Mouse (Mus musculus) right cerebral cortex, adult 2 months (tissue): ENCODE data around the gene Pfkm.
A peak's percentile ranks its signal among the peaks of the same experiment; 100 is the strongest.

Experiments used
- DNase-seq, 2 experiments: peaks; one replicate each; pipeline ENCODE4 v3.0.0; 2021 to 2022; ENCODE audit warnings: low spot score in 2 of 2

The Pfkm gene

DNA sequence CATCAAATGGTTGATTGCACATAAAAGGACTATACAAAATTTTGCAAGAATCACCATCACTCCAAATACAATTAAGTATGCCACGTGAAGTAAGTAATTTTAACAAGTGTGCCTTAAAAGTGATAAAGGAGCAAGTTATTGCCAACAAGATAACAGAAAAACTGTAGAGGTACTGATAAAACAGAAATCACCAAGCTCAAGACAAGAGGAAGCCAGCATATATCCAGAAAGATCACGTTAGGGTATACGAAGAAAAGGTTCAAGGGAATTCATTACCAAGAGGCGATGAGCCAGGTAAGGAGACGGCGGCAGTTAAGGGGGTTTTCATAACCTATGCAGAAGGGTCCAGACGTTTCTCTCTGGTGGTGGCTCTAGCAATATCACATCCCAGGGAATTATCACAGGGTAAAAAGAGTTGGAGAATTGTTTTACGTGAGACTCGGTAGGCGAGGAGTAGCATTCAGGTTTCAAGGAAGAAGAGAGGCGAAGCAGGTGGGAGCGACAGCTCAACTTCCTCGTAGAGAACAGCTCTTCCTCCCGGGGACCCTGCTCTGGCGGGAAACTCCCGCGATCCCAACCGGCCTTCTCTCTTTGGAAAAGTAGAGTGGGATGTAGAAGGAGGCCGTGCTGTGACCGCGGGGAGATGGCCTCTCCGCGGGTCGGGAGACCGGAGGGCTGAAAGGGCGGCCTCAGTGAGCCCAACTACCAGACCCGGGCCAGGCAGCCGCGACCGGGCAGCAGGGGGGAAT lies at the start of gene Pfkm:
Pfkm (plus strand) TSS at position 218 of the 749 bp plus-strand sequence.
- peak in 1 of 2 experiments; percentile 34 for DNase-seq

DNA sequence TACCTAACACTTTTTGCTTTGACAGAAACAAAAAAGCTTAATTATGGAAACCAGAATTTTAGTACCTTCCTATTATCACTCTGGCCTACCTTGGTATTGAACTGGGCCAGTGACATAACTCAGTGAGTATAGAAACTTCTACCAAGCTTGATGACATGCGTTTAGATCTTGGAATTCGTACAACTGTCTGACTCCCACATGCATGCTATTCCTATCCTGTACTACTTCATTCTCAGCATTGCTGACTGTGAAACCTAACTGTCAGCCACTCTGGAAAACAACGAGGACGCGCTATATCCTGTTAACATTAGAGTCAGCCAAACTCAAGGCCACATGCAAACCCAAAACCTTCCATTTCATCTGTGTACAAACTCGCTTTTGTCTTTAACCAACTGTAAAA lies 48.4 kb upstream of the Pfkm start:
- DNase-seq, result no peak

DNA sequence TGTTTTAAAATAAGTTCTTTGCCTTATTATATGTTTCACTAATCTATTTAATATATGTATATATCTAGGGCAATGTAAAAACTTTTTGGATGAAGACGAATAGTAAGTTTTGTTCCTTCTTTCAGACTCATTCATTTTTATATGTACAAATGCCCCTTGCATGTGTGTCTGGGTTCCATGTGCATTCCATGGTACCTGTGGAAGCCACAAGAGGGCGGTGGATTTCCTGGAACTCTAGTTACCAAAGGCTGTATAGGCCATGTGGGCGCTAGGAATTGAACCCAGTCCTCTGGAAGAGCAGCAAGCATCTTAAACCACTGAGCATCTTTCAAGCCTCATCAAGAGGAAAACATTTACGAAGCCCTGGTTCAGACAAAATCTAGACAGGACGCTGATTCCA lies 48.0 kb upstream of the Pfkm start:
- DNase-seq, result no peak

DNA sequence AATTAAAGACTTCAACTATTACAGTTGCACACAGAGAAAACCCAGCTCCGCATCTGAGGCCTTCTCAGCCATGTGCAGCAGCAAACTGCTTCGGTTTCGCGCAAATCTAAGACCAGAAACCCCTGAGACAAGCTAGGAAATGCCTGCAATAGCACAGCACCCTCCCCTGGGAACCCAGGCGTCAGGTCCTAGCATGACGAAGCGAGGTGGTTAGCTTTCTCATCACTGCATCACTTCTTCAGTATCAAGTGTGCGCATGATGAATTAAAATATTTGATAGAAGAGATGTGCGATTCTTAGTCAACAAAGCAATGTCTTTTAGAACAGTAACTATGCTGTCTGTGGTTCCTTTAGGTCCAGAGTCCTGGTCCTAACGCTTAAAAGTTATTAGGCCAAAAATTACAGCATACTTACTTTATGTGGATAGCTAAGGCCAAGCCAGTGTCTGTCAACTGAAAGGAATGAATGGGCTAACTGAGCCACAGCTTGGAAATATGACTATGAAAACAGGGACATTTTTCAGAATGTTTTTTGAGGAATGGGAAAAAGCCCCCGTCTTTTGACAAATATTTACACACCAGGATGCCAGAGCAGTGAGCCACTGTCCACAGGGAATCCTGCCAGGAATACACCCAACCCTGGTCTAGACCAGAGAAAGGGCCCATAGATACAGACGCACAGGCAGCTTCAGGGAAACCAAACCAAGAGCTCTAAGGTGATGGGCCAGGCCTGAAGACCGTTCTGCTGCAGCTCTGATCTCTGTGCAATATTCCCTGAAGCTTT lies 43.3 kb upstream of the Pfkm start:
- DNase-seq, result no peak

DNA sequence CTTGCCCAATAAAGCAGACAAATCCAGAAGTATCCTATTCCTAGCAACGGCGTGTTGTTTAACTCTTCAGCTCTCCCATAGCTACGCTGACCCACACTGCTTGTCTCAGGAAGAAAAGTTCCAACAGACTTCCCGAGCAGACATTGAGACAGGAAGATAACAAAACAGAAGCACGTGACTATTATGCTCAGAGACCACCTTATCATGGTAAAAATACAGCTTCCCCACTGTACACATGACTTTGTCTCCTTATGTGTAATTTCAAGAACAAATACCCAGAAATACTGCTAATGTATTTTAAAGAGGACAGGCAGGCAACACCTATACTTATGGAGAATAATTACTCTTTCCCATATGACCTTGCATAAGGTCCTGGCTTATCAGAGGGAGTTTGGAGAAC lies 40.7 kb upstream of the Pfkm start:
- no peak for DNase-seq

DNA sequence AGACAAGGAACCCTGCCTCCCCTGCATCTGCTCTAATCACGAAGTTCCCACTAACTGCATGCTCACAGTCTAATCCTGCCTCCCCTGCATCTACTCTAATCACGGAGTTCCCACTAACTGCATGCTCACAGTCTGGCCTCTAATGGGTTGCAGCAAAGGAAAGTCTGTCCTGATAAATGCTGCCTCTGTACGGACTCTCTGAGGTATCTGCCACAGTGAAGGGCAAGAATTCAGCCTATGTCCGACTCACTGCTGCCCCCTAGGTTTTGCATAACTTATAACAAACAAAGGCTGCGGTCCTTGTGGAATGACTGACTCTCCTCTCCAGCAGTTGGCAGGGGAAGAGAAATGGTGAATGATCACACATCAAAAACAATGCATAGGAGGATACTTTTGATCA lies 37.1 kb upstream of the Pfkm start:
- DNase-seq, result peak; percentile 25 to 27

DNA sequence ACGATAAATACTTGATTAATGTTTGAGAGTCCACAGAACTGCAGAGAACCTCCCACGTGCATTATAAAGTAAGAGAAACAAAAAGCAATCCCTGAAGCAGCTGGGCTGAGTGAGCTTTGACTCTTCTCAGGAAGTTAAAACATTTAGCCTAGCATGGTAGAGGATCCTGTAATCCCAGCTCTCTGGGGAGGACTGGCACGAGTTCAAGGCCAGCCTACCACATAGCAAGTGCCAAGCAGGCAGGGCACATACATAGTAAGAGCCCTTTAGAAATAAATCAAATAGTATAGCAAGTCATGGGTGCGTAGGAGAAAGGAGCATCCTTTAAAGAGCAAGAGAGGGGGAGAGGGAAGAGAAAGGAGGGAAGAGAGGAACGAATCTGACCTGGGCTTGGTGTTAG lies 26.5 kb upstream of the Pfkm start:
- DNase-seq, result no peak

DNA sequence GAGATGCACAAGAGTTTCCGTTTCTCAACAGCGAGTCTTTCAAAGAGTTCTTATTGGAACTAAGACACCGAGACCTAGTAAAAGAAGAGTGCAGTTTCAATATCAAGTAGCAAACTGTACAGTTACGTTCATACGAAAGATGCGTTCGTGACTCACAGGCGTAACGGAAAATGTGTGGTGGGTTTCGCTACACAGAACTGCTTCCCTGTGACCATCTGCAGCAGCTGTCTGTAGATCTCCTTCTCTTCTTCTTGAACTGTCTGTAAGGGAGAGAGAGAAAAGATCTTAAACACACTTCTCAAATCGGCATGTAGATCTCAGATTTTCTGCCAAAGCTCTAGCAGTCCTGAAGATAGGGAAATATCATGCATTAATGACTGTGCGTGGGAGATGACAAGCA lies 25.8 kb upstream of the Pfkm start:
- DNase-seq, result no peak

DNA sequence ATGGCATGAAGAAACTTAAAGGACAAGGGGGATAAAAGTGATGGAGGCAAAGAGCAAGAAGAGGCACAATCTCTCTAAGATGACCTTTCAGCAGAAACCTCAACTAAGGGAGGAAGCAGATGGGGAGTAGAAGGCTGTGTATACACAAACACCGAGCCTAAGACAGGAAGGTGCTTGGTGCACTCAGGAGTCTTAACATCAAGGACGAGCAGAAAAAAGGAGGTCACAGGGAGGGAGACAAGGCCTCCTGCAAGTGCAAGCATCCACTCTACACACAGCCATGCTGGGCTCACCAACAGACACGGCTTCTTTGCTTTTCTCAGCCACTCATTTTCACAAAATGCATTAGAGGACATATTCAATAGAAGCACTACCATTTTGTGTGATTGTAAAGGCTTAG lies 24.9 kb upstream of the Pfkm start:
- DNase-seq, result no peak

DNA sequence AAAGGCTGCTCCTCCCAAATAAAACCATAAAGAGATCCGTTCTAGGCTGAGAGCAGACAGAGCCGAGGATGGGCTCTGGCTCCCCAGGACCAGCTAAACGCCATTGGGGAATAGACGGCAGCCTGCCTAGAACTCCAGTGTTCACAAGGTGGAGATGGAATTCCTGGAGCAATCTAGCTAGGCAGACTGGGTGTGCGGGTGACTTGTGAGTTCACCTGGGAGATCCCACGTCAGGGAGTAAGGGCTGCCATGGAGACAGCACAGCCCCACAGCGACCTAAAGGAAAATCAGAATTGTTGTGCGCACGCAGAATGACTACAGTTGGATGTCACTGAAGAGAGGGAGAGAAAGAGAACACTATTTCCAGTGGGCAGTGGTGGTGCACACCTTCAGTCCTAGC lies 23.9 kb upstream of the Pfkm start:
- DNase-seq, result no peak

DNA sequence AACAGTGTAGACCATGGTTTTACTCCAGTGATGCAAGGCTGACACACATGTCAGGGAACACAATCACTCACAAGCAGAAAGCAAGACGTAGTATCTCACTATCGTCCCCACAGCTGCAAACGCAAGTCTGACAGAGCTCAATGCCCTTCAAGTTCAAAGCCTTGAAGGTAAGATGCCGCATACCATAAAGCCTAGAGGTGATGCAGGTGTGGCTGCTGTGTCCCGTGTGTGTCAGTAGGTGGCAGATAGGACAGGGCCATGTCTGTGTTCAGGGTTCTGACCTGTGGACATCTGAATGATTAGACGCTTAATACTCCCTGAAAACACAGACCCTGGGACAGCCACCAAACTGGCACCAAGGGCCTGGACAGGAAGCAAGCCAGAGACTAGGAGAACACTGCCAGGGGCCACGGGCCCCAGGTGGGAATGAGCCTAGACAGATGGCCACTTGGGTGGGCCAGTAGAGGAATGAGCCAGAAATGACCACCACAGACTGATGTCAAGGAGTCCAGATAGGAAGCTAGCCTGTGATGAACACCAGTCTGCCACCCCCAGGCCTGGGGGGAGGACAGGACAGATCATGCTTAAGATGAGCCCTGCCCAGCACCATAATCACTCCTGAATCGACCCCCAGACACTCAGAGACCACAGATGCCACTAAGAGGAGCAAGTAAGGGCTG lies 22.7 kb upstream of the Pfkm start:
- no peak for DNase-seq

DNA sequence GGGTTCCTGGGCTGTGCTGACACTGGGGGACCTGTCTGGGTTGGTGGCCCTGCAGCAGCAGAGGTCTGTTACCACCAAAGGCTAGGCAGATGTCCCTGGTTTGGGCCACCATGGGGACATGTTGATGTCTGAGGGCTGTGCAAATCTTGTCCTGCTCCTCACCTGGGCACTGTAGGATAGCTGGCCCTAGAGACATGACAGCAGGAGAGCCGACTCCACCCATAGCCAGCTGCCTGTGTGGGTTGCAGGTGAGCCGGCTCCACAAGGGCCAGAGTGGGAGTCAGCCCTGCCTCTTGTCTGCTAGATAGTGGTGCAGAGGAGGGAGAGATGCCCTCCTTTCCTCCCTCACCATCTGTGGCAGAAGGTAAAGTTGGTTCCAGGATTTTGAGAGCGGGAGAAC lies 22.0 kb upstream of the Pfkm start:
- DNase-seq, result peak in 1 of 2 experiments; percentile 22

DNA sequence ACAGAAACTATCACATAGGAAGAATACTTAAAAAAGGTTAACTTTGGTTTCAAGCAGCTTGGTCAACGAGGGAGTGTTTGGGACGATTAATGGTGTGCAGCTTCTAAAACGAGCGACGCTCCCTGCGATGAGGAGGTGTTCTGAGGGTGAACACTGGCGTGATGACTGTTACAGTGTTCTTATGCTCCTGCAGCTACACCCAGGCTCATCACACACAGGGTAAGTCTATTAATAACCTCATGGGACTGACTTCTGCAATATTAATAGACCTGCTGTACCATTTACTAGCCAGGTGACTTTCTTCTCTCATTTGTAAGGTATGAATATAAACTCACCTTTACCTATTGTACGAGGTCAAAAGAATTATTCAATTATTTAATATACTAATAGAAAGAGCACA lies 17.9 kb upstream of the Pfkm start:
- DNase-seq, result no peak

DNA sequence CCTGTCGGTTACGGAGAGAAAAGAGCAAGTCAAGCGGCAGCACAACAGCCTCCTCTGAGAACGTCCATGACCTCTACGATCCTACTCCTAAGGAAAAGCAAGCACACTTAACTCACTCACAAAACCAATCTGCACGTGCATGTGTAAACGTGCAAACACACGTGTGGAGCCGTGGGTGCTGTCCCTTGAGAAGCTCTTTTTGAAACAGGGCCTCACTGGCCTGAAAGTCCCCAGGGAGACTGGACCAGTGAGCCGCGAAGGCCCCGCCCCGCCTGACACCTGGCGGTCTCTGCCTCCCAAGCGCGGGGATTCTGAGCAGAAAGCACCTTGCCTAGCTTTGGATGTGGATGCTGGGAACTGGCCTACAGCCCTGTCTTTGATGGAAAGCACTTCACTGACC lies 17.4 kb upstream of the Pfkm start:
- DNase-seq, result no peak

DNA sequence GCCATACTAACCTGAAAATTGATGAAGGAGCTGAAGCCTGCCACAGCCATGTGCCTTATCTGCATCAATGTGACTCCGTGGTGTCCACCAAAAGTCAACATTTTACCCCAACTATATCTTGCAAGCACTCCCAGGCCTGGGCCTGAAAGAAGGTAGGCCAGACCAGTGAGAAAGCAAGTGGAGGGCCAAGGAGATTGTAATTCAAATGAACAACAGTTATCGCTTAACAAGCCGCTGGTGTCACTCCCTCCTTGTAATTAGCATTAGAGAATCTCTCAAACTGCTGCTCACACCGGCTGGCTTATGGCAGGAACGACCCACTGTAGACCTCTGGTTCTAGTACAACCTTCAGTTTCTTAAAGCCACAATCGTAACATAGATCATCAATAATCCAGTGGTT lies 15.5 kb upstream of the Pfkm start:
- DNase-seq, result no peak

DNA sequence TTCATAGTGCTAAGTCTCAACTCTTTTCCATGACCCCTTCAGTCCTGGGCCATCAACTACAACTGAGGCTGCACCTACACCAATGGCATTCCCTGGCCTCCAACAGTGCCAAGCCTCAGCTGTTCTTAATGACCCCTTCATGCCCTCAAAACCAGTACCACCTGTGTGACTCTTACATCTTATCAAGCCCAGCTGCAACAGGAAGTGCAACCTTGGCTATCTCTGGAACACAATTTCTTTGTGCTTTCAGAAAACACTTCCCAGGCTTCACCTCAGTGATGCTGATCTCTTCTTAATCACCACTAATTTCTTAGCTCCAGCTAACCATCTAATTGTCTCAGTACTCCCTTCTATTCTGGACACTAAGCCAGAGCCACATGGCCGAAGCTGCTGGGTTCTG lies 3.5 kb upstream of the Pfkm start:
- DNase-seq, result no peak

DNA sequence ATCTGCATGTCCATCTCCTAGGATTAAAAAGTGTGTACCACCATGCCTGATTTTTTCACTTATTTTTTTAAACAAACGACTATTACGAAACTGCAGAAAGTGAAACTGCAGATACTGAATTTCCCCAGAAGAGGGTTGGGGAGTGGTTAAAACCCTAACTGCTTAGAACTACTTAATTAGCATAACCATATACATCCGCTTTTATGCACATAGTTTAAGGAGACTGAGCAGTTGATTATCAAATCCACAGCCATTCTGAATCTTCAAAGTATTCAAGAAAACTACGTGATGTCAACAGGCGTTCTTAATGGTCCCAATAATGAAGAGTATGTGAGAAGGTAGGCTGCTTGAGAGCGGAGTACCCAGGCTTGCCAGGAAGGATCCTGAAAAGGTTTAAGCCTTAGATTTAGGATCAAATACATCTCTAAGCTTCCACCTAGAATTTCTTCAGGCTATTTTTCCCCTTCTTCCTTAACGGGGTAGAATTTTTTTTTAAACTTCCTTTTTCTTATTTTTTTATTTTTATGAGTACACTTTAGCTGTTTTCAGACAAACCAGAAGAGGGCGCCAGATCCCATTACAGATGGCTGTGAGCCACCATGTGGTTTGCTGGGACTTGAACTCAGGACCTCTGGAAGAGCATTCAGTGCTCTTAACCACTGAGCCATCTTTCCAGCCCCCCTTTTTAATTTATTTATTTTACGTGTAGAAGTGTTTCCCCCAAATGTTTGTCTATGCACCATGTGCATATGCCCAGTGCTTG lies 2.8 kb upstream of the Pfkm start:
- DNase-seq, result no peak

DNA sequence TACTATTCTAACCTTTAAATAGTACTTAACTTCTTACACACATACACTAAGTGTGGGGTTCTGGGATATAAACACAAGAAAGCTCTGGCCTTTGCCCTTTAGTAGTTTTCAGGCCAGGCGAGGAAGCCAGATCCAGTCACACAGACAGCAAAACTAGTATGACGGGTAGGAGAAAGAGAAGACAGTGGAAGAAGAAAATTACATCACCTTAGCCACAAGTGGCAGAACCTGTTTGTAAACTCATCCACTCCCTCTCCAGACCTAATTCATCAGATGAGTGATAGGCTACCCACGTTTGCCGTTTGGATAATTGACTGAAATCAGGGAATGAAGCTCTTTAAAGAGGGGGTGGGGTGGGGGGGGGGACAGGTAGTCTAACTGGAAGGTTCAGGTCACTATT lies 548 bp upstream of the Pfkm start:
- DNase-seq, result no peak

DNA sequence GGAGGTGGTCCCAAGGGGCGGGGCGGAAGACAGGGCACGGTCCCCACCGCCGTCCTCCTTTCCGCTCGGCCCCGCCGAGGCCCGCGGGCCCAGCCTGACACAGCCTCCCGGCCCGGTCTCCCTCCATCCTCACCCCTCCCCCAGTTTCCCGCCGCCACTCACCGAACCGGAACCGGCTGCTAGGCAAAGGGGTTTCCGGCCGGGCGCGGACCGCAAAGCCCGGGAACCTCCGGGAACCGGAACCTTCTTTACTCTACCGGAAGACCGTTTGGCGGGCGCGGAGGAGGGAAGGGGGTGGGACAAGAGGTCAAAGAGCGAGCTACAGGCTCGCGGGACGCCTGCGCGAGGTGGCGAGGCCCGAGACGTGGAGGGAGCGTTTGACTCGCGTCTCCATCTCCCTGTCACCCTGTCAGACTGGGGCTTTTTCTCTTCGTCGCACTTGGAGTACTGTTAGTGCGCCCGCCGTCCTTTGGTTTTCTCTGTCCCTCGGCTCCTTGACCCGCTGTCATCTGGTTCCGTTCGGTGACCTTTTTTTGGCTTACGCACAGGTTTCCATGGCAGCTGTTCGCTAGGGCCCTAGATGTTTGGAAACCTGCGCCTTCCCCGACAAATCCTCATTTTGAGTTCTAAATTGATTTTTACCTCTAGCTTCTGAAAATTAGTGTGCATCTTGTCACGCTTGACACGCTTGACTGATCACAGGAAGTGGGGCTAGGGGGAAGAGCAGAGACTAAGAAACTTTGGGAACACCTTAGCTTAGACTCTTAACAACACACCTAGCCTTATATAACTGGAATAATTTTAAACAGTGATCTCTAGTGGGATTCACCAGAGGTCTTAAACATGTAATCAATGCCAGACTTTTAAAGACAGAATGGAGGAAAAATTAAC lies 977 bp downstream of the Pfkm start, which contains the start of gene Senp1:
Senp1 (minus strand) TSS at position 624 of the 891 bp plus-strand sequence.
- peak; percentile 90 for DNase-seq

DNA sequence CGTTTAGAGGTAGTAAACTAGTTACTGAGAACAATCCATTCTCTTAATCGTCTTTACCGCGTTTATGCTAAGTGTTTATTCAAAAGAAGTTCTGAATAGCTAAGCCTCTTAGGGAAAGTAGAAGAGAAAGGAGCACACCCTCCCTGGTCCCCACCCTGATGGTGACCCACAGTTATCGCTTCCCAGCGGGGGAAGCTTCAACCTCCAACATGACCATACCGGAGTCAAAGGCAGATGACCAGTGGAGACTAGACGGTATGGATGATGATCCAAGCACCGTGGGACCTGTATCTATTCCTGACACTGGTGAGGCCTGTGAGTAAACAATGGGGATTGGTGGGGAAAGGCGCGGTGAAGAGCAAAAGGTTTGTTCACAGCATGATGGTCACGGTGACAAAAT lies 2.5 kb downstream of the Pfkm start:
- DNase-seq, result no peak

DNA sequence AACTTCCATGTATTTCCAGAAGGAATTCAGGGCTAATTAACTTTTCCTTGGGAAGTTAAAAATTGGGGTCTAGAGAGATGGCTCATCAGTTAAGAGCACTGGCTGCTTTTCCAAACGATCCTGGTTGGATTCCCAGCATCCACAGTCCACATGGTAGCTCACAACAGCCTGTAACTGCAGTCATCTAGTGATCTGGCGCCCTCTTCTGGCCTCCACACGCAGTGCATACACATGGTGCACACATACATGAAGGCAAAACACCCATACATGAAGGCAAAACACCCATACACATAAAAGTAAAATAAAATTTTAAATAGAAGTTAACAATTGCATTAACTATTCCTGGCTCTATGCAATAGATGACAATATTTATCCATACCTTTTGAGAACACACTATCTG lies 4.6 kb downstream of the Pfkm start:
- DNase-seq, result no peak
